Mouse (Mus musculus): Measurements from ENCODE around the gene Creb5. TPM values are rescaled to one million over a fixed set of nuclear protein-coding genes. Genes with fewer than 3 reads are reported as not detected.

The Creb5 gene
- polyA plus RNA-seq, 1 experiment = 4.0 TPM

- no peak for DNase-seq
These were observed 84.9 kb downstream of the Creb5 start for GRCm38 (mm10) chr6:53371962-53372361.

GRCm38 (mm10) chr6:53374315-53374941 is 87.4 kb downstream of the Creb5 start:
- 45% methylated on average over 3 of the region's 3 CpGs for WGBS
- no peak for DNase-seq
- no peak for TF ChIP-seq POLR2A (IDR thresholded peaks at IDR 0.05; ENCODE audit: borderline replicate concordance, extremely low read depth, low read depth, low read length)
- TF ChIP-seq CTCF (IDR thresholded peaks at IDR 0.05; ENCODE audit: insufficient read depth, low read length) = no peak
- Histone ChIP-seq H3K4me3 (replicated peaks; ENCODE audit: extremely low read depth, low read depth, low read length) (no peak overlapping the region), H3K4me1 (ENCODE audit: control insufficient read depth, insufficient read depth, low read length) (no peaks in the 10 kb centered on the region)

More at GRCm38 (mm10) chr6:53371962-53372361, 84.9 kb downstream of the Creb5 start:
- no peaks in the 10 kb centered on the region for H3K4me1 ChIP-seq (ENCODE audit: control insufficient read depth, insufficient read depth, low read length)
- 94% methylated on average over 9 of the region's 9 CpGs for WGBS
- H3K4me3 ChIP-seq (replicated peaks; ENCODE audit: extremely low read depth, low read depth, low read length) = no peak overlapping the region
- TF ChIP-seq CTCF (IDR thresholded peaks at IDR 0.05; ENCODE audit: insufficient read depth, low read length) (no peak), POLR2A (IDR thresholded peaks at IDR 0.05; ENCODE audit: borderline replicate concordance, extremely low read depth, low read depth, low read length) (no peak)

- DNase-seq = no peak
- WGBS = 84% methylated on average over 5 of the region's 5 CpGs
- no peaks in the 10 kb centered on the region for H3K4me1 ChIP-seq (ENCODE audit: control insufficient read depth, insufficient read depth, low read length)
- no peak for TF ChIP-seq POLR2A (IDR thresholded peaks at IDR 0.05; ENCODE audit: borderline replicate concordance, extremely low read depth, low read depth, low read length)
- no peak for TF ChIP-seq CTCF (IDR thresholded peaks at IDR 0.05; ENCODE audit: insufficient read depth, low read length)
- no peak overlapping the region for H3K4me3 ChIP-seq (replicated peaks; ENCODE audit: extremely low read depth, low read depth, low read length)
These were observed 102.2 kb downstream of the Creb5 start for GRCm38 (mm10) chr6:53389277-53389676.

GRCm38 (mm10) chr6:53390413-53390812 is 103.3 kb downstream of the Creb5 start:
- peak; percentile 19 for DNase-seq
- Histone ChIP-seq H3K4me3 (replicated peaks; ENCODE audit: extremely low read depth, low read depth, low read length) (no peak overlapping the region), H3K4me1 (ENCODE audit: control insufficient read depth, insufficient read depth, low read length) (no peaks in the 10 kb centered on the region)
- TF ChIP-seq POLR2A (IDR thresholded peaks at IDR 0.05; ENCODE audit: borderline replicate concordance, extremely low read depth, low read depth, low read length) = no peak
- no peak for TF ChIP-seq CTCF (IDR thresholded peaks at IDR 0.05; ENCODE audit: insufficient read depth, low read length)
- WGBS = 6% methylated on average over 6 of the region's 6 CpGs

- TF ChIP-seq POLR2A (IDR thresholded peaks at IDR 0.05; ENCODE audit: borderline replicate concordance, extremely low read depth, low read depth, low read length) (no peak), CTCF (IDR thresholded peaks at IDR 0.05; ENCODE audit: insufficient read depth, low read length) (no peak)
- 32% methylated on average over 7 of the region's 7 CpGs for WGBS
- Histone ChIP-seq H3K4me3 (replicated peaks; ENCODE audit: extremely low read depth, low read depth, low read length) (no peak overlapping the region), H3K4me1 (ENCODE audit: control insufficient read depth, insufficient read depth, low read length) (no peaks in the 10 kb centered on the region)
- no peak for DNase-seq
These were observed 107.0 kb downstream of the Creb5 start for GRCm38 (mm10) chr6:53394026-53394425.

- Histone ChIP-seq H3K4me1 (ENCODE audit: control insufficient read depth, insufficient read depth, low read length) (no peaks in the 10 kb centered on the region), H3K4me3 (replicated peaks; ENCODE audit: extremely low read depth, low read depth, low read length) (no peak overlapping the region)
- no peak for DNase-seq
- TF ChIP-seq POLR2A (IDR thresholded peaks at IDR 0.05; ENCODE audit: borderline replicate concordance, extremely low read depth, low read depth, low read length) (no peak), CTCF (IDR thresholded peaks at IDR 0.05; ENCODE audit: insufficient read depth, low read length) (no peak)
- WGBS = 69% methylated on average over 4 of the region's 4 CpGs
These were observed 108.1 kb downstream of the Creb5 start for GRCm38 (mm10) chr6:53395208-53395607.

GRCm38 (mm10) chr6:53396421-53396820 is 109.4 kb downstream of the Creb5 start:
- no peaks in the 10 kb centered on the region for H3K4me1 ChIP-seq (ENCODE audit: control insufficient read depth, insufficient read depth, low read length)
- DNase-seq = no peak
- TF ChIP-seq CTCF (IDR thresholded peaks at IDR 0.05; ENCODE audit: insufficient read depth, low read length) (no peak), POLR2A (IDR thresholded peaks at IDR 0.05; ENCODE audit: borderline replicate concordance, extremely low read depth, low read depth, low read length) (no peak)
- WGBS = 91% methylated on average over 3 of the region's 3 CpGs
- no peak overlapping the region for H3K4me3 ChIP-seq (replicated peaks; ENCODE audit: extremely low read depth, low read depth, low read length)

GRCm38 (mm10) chr6:53397797-53398196 is 110.7 kb downstream of the Creb5 start:
- TF ChIP-seq POLR2A (IDR thresholded peaks at IDR 0.05; ENCODE audit: borderline replicate concordance, extremely low read depth, low read depth, low read length) (no peak), CTCF (IDR thresholded peaks at IDR 0.05; ENCODE audit: insufficient read depth, low read length) (no peak)
- no peak overlapping the region for H3K4me3 ChIP-seq (replicated peaks; ENCODE audit: extremely low read depth, low read depth, low read length)
- no peaks in the 10 kb centered on the region for H3K4me1 ChIP-seq (ENCODE audit: control insufficient read depth, insufficient read depth, low read length)
- DNase-seq = no peak
- WGBS = 72% methylated on average over 4 of the region's 4 CpGs

- WGBS = 37% methylated on average over 18 of the region's 18 CpGs
- H3K4me3 ChIP-seq (replicated peaks; ENCODE audit: extremely low read depth, low read depth, low read length) = no peak overlapping the region
- H3K4me1 ChIP-seq (ENCODE audit: control insufficient read depth, insufficient read depth, low read length) = no peaks in the 10 kb centered on the region
- DNase-seq = no peak
- TF ChIP-seq POLR2A (IDR thresholded peaks at IDR 0.05; ENCODE audit: borderline replicate concordance, extremely low read depth, low read depth, low read length) (no peak), CTCF (IDR thresholded peaks at IDR 0.05; ENCODE audit: insufficient read depth, low read length) (no peak)
These were observed 111.4 kb downstream of the Creb5 start for GRCm38 (mm10) chr6:53398297-53399140.

Measured in lung, adult 2 months (tissue).